Mouse (Mus musculus) T-cell, adult 2 months (primary cell): ENCODE data around the gene Gm17019.
"Not testable (repeated sequence)": the region's sequence is repeated elsewhere in the genome, so short reads cannot be mapped to it uniquely, and the experiment has no call there.

Experiments used
- DNase-seq: peaks from one replicate; pipeline ENCODE4 v3.0.0; 2022; ENCODE audit warnings: low spot score

The Gm17019 gene

DNA sequence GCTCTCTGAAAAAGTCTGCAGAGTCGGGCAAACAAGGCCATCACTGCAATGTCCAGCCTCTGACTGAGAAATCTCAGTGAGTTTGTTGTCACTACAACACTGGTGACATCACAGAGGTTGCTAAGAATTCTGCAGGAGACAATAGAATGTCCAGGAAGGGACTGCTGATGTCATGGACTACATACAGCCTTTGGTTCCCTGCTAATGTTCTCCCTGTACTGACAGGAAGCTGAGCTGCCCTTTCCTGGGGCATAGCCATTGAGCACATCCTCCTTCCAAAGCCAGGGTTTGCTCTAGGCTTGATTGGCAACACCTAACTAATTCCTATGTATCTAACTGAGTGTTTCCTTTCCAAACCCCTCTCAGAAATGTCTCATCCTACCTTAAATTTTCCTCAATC lies at the start of gene Gm17019:
Gene Gm17019 (minus strand): TSS at position 101 of the 400 bp plus-strand sequence.
- DNase-seq: not testable (repeated sequence)

DNA sequence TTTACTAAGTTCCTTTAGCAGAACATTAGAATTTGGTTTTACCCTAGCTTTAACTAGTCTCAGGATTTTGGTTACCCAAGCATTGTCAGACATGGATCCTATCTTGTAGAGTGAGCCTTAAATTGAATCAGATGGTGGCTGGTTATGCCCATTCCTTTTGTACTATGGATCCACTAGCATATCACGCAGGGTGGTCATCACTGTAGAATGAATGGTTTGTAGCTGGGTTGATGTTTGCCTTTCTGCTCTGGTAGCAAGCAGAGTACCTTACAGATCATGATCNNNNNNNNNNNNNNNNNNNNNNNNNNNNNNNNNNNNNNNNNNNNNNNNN lies 29.6 kb upstream of the Gm17019 start:
- DNase-seq: not testable (repeated sequence)

DNA sequence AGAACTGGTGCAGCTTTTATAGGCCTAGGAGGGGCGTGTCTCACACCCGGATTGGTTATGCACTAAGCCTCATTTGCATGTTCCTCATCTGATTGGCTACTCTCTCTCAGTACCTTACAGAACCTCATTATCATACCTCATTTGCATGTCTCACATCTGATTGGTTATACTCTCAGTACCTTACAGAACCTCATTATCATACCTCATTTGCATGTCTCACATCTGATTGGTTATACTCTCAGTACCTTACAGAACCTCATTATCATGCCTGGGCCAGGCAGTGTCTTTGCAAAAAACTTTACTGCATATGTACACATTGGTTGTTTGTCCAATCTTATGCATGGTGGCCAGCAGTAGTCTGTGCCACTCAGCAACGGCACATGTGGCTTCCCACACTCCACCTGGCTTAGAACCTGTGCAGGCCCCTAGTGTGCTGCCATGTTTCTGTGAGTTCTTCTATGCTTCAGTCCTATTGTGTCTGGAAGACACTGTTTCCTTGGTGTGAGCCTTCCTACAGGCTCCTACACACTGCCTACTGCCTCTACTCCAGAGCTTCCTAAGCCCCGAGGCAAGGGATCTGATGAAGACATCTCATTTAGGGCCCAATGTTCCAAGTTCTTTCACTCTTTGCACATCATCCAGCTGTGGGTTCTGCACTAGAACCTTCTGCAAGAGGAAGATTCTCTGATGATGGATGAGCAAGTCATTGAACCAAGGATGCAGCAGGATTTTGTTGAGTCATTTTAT lies 29.0 kb upstream of the Gm17019 start:
- not testable (repeated sequence) for DNase-seq

DNA sequence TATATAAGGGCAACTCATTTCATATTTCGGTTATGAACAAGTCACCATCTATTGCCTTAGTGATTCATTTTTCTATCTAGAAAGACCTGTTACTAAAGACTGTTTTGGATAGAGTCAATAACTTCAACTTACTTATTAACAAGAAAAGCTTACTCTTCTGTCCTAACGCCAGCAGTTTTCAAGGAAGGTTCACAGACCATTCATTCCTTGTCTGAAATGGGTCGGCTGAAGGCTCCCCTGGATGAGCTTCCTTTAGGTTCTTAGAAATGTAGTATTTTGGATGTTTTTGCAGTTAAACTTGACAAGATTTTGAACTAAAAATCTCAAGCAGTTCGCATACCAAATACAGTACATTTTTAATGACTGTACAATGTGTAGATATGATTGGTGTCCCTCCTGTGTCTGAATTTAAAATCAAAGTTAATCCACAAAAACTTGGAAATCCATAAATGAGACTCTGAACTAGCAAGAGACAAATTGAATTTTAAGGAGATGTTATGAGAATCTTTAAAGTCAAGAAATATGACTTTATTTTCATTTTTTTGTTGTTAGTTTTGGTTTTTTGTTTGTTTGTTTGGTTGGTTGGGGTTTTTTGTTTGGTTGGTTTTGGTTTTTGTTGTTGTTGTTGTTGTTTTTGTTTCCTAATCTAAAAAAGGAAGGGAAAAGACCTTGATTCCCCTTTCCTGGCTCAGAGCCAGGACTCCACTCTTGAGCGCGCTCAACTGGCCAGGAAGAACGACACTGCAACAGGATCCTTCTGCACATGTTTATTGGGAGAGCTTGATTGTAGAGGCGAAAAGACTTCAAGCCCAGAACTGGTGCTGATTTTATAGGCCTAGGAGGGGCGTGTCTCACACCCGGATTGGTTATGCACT lies 21.6 kb upstream of the Gm17019 start:
- not testable (repeated sequence) for DNase-seq

DNA sequence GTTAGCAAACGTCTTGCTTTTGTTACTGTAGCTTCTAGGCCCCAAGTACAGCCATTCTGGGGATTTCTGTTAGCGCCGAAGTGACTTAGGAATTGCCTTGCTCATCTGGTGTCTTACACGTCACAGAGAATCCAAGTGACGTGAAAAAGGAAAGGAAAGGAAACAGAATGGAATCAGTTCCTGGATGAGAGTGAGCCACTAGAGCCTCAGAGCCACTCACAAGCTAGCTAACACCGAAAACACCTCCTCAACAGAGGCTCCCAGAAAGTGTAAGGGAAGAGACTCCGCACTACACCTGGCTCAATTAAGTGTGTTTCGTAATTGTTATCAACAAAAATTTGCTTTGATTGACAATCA lies 20.8 kb upstream of the Gm17019 start:
- DNase-seq: not testable (repeated sequence)

DNA sequence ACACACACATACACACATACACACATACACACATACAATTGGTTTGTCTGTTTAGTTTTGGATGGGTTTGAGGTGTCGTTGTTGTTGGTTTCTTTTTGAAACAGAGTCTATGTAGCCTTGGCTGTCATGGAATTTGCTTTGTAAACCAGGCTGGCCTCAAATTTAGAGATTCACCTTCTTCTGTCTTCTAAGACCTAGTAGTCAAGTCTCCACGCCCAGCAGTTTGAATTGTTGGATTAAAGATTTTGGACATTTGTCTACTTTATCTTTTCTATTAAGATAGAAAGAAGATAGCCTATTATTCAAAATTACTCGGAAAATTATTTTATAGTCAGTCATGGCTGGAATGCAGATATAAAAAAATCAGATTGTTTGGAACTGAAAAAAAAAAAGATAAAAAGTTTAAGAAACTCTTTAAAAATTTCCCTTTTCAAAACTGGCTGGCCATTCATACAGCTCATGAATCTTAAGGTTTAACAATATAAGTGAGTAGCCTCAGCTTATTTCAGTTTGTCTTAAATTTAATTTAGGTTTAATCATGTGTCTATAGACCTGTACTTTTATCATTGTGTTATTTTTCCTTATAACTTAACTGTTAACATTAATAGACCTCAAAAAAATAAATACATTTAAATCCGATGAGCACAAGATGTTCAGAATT lies 20.3 kb upstream of the Gm17019 start:
- not testable (repeated sequence) for DNase-seq

DNA sequence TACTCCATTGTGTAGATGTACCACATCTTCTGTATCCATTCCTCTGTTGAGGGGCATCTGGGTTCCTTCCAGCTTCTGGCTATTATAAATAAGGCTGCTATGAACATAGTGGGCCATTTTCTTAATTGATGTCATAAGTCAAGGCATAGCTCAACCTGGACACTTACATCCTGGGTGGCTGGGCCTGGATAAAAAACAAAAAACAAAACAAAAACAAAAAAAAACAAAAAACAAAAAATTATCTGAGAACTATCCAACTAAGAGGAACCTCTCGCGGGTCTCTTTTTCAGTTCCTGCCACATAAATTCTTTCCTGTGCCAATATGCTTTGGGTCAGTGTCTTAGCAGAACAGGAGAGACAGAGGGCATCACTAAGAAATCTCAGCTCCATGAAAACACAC lies 18.0 kb upstream of the Gm17019 start:
- not testable (repeated sequence) for DNase-seq

DNA sequence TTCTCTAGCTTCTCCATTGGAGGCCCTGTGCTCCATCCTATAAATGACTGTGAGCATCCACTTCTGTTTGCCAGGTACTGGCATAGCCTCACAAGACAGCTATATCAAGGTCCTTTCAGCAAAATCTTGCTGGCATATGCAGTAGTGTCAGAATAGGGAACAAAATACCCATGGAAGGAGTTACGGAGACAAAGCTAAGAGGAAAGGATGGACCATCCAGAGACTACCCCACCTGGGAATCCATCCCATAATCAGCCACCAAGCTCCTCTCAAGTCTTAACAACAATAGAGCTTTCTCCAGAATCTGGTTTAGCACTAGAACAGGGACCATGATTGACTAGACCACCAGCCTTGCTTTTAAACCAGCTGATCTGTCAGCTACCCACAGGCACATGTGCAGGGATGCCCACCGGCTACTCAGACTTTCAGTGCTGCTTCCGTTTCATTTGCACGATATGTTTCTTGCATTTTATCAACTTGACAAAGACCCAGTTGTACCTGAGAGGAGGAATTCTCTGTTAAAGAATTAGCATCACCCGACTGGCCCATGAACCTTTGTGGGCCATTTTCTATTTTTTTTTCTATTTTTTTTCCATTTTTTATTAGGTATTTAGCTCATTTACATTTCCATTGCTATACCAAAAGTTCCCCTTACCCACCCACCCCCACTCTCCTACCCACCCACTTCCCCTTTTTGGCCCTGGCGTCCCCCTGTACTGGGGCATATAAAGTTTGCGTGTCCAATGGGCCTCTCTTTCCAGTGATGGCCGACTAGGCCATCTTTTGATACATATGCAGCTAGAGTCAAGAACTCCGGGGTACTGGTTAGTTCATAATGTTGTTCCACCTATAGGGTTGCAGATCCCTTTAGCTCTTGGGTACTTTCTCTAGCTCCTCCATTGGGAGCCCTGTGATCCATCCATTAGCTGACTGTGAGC lies 12.3 kb upstream of the Gm17019 start:
- DNase-seq: not testable (repeated sequence)

DNA sequence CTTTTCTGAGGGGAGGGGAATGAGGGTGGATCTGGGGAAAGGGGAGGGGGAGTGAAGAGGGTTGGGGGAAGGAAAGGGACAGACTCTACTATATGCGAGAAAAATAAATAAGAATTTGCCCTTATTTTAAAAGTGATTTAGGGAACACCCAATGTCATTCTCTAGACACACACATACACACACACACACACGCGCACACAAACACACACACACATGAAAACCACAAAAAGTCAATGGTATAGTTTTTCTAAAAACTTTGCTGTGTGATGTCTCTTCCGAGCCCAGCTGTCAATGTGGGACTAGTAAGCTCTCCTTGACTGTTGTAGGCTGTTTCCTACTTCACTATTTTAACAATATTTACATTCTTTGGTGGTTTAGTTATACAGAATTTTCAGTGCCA lies 8.0 kb upstream of the Gm17019 start:
- not testable (repeated sequence) for DNase-seq

DNA sequence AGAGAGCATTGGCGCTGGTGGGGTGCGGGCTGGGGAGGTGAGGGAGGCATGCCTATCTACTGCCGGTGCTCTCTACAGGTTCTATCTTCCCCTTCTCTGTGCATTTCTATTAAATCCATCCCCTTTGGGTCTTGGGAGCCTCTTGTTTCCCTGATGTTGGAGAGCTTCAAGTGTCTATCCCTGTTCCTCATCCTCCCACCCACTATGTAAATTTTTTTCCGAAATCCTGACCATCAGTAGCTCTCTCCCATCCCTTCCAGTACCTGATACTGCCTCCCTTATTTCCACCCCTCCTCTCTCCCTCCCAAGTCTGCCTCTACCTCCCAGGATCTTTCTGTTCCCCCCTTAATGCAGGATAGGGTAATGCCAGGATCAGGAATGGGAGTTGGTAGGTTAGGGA lies 7.2 kb upstream of the Gm17019 start:
- DNase-seq: not testable (repeated sequence)

DNA sequence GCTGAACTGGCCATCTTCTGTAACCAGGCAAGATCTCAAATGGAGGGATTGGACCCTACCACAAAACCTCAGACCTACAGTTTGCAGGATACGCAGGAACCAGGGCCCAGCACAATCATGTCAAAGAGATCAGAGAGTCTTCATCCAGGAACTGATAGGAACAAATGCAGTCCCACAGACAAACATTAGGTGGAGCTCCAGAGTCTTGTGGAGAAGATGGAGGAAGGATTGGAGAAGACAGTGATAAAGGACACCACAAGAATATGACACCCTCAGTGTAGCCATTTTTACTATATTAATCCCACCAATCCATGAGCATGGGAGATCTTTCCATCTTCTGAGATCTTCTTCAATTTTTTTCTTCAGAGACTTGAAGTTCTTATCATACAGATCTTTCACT lies 8.5 kb downstream of the Gm17019 start:
- not testable (repeated sequence) for DNase-seq

DNA sequence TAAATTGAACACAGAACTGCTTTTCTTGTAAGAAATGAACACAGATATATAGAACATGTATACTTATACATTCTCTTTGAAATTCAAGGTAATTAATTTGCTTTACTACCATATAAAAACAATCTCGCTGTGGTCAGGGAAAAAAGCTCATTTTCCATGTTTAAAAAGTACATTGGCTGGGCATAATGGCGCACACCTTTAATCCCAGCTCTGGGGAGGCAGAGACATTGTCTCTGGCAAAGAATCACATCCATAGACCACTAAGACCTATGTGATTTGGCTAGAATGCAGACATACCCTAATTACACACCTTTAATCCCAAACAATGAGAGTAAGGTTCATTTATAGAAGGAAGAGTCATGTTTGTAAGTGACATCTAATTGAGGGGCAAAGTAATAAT lies 12.7 kb downstream of the Gm17019 start:
- DNase-seq: not testable (repeated sequence)

DNA sequence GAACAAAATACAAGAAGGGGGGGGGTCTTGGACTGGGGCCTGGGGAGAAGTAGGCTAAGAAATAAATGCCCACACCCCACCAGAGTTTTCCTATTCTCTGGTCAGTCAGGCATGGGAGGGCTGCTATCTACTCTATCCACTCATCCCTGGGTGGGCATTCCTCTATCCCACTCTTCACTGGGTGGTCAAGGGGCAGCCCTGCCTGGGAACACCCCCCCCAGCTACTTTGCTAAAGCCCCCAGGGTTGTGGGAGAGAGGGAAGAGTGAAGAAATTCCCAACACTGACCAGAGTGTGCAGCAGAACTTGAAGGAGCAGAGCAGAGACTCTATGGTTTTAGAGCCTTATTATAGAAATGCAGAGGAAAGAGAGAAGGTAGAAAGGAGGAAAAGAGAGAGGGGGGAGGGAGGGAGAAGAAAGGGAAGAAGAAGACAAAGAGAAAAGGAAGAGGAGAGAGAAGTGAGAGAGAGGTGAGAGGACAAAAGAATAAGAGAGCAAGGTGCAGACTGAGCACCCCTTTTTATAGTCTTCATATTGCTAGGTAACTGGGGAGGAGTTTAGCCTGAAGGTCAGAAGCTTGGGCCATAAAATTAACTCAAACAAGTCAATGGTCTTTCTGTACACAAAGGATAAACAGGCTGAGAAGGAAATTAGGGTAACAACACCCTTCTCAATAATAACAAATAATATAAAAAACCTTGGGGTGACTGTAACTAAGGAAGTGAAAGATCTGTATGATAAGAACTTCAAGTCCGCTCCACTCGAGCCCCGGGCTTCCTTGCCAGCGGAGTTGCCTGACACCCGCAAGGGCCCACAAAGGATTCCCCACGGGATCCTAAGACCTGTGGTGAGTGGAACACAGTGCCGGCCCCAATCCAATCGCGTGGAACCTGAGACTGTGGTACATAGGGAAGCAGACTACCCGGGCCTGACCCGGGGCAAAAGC lies 21.9 kb downstream of the Gm17019 start:
- not testable (repeated sequence) for DNase-seq

DNA sequence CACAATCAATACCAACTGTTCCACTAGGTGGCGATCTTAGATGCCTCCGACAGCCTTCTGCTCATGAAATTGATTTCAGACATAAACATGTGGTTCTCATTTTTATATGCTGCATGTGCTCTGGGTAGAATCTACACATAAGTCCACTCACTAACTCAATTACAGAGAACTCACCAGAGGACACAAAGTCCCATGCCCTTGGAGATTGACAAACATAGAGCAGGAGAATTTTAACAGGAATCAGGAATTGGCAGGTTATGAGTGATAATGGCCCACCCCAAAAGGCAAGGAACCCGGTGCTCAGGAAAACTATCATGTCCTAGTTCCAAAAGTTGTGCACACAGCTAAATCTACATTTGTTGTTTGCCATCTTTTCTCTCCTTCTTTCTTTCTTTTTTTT lies 25.9 kb downstream of the Gm17019 start:
- DNase-seq: not testable (repeated sequence)

DNA sequence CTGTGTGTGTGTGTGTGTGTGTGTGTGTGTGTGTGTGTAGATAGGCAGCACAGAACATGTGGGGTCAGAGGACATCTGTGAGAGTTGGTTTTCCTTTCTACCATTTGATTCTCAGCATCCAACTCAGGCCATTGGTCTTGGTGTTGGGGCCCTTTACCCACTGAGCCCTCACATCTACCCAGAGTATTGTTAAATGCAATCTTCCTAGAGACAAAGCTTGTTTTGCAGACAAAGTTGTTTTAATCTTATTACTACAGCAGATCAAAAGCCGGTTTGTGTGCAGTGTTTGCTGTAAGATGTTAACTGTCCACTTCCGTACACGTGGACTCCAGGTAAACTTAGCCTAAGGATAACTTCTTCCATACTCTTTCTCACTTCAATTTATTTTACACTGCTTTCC lies 26.5 kb downstream of the Gm17019 start:
- DNase-seq: not testable (repeated sequence)

DNA sequence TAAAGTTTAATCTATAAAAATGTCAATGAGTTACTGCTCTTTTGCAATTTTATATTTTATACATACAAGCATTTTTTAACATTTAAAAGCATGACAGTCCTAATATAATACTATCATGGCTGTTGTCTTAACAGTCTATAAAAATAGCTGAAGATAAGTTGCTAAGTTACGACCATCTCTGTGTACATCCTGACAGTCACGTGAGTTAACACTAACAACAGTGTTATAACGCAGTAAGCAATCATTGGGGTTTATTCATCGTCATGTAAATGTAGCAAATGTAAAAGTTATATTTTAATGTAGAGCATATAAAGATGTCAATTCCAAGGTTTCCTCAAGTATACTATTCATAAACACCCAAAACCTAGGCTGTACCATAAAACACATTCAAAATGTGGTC lies 27.2 kb downstream of the Gm17019 start:
- DNase-seq: not testable (repeated sequence)

DNA sequence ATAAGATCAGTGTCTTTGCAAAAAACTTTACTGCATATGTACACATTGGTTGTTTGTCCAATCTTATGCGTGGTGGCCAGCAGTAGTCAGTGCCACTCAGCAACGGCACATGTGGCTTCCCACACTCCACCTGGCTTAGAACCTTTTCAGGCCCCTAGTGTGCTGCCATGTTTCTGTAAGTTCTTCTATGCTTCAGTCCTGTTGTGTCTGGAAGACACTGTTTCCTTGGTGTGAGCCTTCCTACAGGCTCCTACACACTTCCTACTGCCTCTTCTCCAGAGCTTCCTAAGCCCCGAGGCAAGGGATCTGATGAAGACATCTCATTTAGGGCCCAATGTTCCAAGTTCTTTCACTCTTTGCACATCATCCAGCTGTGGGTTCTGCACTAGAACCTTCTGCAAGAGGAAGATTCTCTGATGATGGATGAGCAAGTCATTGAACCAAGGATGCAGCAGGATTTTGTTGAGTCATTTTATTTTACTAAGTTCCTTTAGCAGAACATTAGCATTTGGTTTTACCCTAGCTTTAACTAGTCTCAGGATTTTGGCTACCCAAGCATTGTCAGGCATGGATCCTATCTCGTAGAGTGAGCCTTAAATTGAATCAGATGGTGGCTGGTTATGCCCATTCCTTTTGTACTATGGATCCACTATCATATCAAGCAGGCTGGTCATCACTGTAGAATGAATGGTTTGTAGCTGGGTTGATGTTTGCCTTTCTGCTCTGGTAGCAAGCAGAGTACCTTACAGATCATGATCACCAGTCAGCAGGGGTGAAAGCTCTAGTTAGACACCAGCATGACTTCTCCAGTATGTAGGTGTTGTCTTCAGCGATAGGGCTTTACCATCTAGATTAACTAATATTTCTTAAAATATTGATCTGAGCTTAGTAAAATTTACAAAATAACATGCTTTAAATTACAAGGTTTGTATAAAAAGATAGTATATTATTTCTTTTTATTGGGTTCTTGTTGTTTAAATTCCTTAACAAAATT lies 27.9 kb downstream of the Gm17019 start:
- not testable (repeated sequence) for DNase-seq

DNA sequence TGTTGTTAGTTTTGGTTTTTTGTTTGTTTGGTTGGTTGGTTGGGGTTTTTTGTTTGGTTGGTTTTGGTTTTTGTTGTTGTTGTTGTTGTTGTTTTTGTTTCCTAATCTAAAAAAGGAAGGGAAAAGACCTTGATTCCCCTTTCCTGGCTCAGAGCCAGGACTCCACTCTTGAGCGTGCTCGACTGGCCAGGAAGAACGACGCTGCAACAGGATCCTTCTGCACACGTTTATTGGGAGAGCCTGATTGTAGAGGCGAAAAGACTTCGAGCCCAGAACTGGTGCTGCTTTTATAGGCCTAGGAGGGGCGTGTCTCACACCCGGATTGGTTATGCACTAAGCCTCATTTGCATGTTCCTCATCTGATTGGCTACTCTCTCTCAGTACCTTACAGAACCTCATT lies 34.7 kb downstream of the Gm17019 start:
- DNase-seq: not testable (repeated sequence)

DNA sequence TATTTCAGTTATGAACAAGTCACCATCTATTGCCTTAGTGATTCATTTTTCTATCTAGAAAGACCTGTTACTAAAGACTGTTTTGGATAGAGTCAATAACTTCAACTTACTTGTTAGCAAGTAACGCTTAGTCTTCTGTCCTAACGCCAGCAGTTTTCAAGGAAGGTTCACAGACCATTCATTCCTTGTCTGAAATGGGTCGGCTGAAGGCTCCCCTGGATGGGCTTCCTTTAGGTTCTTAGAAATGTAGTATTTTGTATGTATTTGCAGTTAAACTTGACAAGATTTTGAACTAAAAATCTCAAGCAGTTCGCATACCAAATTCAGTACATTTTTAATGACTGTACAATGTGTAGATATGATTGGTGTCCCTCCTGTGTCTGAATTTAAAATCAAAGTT lies 35.2 kb downstream of the Gm17019 start:
- not testable (repeated sequence) for DNase-seq
